Mouse (Mus musculus) CH12.LX (cell line): ENCODE data around the gene Rasgrp3. TPM values are rescaled to one million over a fixed set of nuclear protein-coding genes. Genes with fewer than 3 reads are reported as not detected.

Experiments
- DNase-seq: peaks from one replicate; pipeline ENCODE4 v3.0.0-alpha.2; 2013; ENCODE audit errors: extremely low read depth
- H3K27ac ChIP-seq: 2 replicates; pipeline ENCODE4 v1.5.1; 2012; ENCODE audit warnings: low read depth, mild to moderate bottlenecking, control low read depth, moderate library complexity; ENCODE audit not compliant: insufficient read depth
- H3K27me3 ChIP-seq: replicated peaks from 2 replicates; pipeline ENCODE3; 2012; ENCODE audit warnings: inconsistent platforms
- H3K36me3 ChIP-seq, 2 experiments: replicated peaks in 1 of 2; 2 replicates each; pipeline versions ENCODE3 to v1.6.1; 2012; ENCODE audit warnings: inconsistent platforms in 1 of 2, low read length in 1 of 2, mild to moderate bottlenecking in 1 of 2, mixed read lengths in 1 of 2, moderate library complexity in 1 of 2; ENCODE audit not compliant: control insufficient read depth in 1 of 2, insufficient read depth in 1 of 2
- H3K4me1 ChIP-seq, 2 experiments: 2 replicates each; pipeline ENCODE4 v1.6.1; 2012; ENCODE audit warnings: inconsistent platforms in 1 of 2, moderate library complexity in 1 of 2; ENCODE audit not compliant: insufficient read depth in 2 of 2, control insufficient read depth in 1 of 2
- H3K4me2 ChIP-seq: 2 replicates; pipeline ENCODE4 v1.6.1; 2012; ENCODE audit warnings: low read depth, mild to moderate bottlenecking, control low read depth; ENCODE audit not compliant: poor library complexity, insufficient read depth, severe bottlenecking
- H3K4me3 ChIP-seq, 3 experiments: fragments of 150-350 bp in 1 of 3; sonication (generic) in 1 of 3; replicated peaks in 1 of 3; 2 replicates each; pipeline versions ENCODE3 to v1.5.1; 2011 to 2012; ENCODE audit warnings: low read depth in 2 of 3, low read length in 2 of 3, mild to moderate bottlenecking in 2 of 3, moderate library complexity in 2 of 3, control low read depth in 1 of 3, improper control_type of control experiment in 1 of 3, inconsistent platforms in 1 of 3, mixed read lengths in 1 of 3; ENCODE audit not compliant: poor library complexity in 1 of 3
- H3K79me2 ChIP-seq: replicated peaks from 2 replicates; pipeline ENCODE4 v1.6.1; 2012; ENCODE audit warnings: mild to moderate bottlenecking, moderate library complexity; ENCODE audit not compliant: control insufficient read depth, poor library complexity, insufficient read depth, severe bottlenecking; ENCODE audit errors: extremely low read depth
- H3K9ac ChIP-seq: 2 replicates; pipeline ENCODE4 v1.6.1; 2012; ENCODE audit warnings: low read depth, mild to moderate bottlenecking, control low read depth, moderate library complexity; ENCODE audit not compliant: insufficient read depth
- H3K9me3 ChIP-seq: replicated peaks from 2 replicates; pipeline ENCODE3; 2012; ENCODE audit warnings: low read length, inconsistent platforms, mixed read lengths
- BHLHE40 ChIP-seq: IDR thresholded peaks from 2 replicates; pipeline ENCODE4 v1.6.1; 2011; ENCODE audit warnings: mild to moderate bottlenecking, low read depth, low read length, improper control_type of control experiment
- CHD2 ChIP-seq: IDR thresholded peaks from 2 replicates; pipeline ENCODE4 v1.6.1; 2011; ENCODE audit warnings: low read length, improper control_type of control experiment
- CTCF ChIP-seq, 2 experiments: IDR thresholded peaks in 1 of 2; conservative IDR thresholded peaks in 1 of 2; 2 replicates each; pipeline ENCODE4 v1.5.1; 2011 to 2012; ENCODE audit warnings: low read depth in 2 of 2, low read length in 2 of 2, improper control_type of control experiment in 1 of 2, inconsistent platforms in 1 of 2, mild to moderate bottlenecking in 1 of 2, moderate library complexity in 1 of 2
- E2F4 ChIP-seq: IDR thresholded peaks from 2 replicates; pipeline ENCODE4 v1.6.1; 2011; ENCODE audit warnings: low read depth, low read length, improper control_type of control experiment; ENCODE audit not compliant: insufficient replicate concordance
- ELF1 ChIP-seq: IDR thresholded peaks from 2 replicates; pipeline ENCODE4 v1.6.1; 2014; ENCODE audit warnings: low read depth, mild to moderate bottlenecking, inconsistent platforms, low read length, improper control_type of control experiment
- EP300 ChIP-seq: IDR thresholded peaks from 2 replicates; pipeline ENCODE4 v1.6.1; 2011; ENCODE audit warnings: low read length, improper control_type of control experiment
- ETS1 ChIP-seq: conservative IDR thresholded peaks from 2 replicates; pipeline ENCODE4 v1.6.1; 2012; ENCODE audit warnings: low read depth, mild to moderate bottlenecking, inconsistent platforms, low read length, improper control_type of control experiment, moderate library complexity
- GABPA ChIP-seq: IDR thresholded peaks from 2 replicates; pipeline ENCODE4 v1.6.1; 2012; ENCODE audit warnings: low read depth, low read length, improper control_type of control experiment, inconsistent platforms; ENCODE audit not compliant: insufficient replicate concordance
- HCFC1 ChIP-seq: IDR thresholded peaks from 2 replicates; pipeline ENCODE4 v1.6.1; 2012; ENCODE audit warnings: low read depth, mild to moderate bottlenecking, inconsistent platforms, low read length, improper control_type of control experiment
- JUN ChIP-seq: IDR thresholded peaks from 2 replicates; pipeline ENCODE4 v1.6.1; 2011; ENCODE audit warnings: low read depth, mild to moderate bottlenecking, low read length, improper control_type of control experiment, moderate library complexity; ENCODE audit not compliant: insufficient read depth
- JUND ChIP-seq: conservative IDR thresholded peaks from 2 replicates; pipeline ENCODE4 v1.6.1; 2011; ENCODE audit warnings: low read depth, low read length, improper control_type of control experiment
- MAFK ChIP-seq: IDR thresholded peaks from 2 replicates; pipeline ENCODE4 v1.6.1; 2011; ENCODE audit warnings: low read length, improper control_type of control experiment; ENCODE audit not compliant: insufficient replicate concordance
- MAZ ChIP-seq: IDR thresholded peaks from 2 replicates; pipeline ENCODE4 v1.6.1; 2012; ENCODE audit warnings: low read depth, mild to moderate bottlenecking, inconsistent platforms, low read length, improper control_type of control experiment, moderate library complexity
- MEF2A ChIP-seq: IDR thresholded peaks from 2 replicates; pipeline ENCODE4 v1.6.1; 2014; ENCODE audit warnings: low read depth, mild to moderate bottlenecking, inconsistent platforms, low read length, improper control_type of control experiment, borderline replicate concordance
- MXI1 ChIP-seq: IDR thresholded peaks from 2 replicates; pipeline ENCODE4 v1.6.1; 2011; ENCODE audit warnings: mild to moderate bottlenecking, low read depth, low read length, improper control_type of control experiment
- NELFE ChIP-seq: IDR thresholded peaks from 2 replicates; pipeline ENCODE4 v1.6.1; 2011; ENCODE audit warnings: low read depth, low read length, improper control_type of control experiment
- PAX5 ChIP-seq: IDR thresholded peaks from 2 replicates; pipeline ENCODE4 v1.6.1; 2012; ENCODE audit warnings: low read length, inconsistent platforms, mixed read lengths
- POLR2A ChIP-seq: IDR thresholded peaks from 2 replicates; pipeline ENCODE4 v1.6.1; 2011; ENCODE audit warnings: low read depth, mild to moderate bottlenecking, improper control_type of control experiment, low read length
- POLR2AphosphoS2 ChIP-seq: IDR thresholded peaks from 2 replicates; pipeline ENCODE4 v1.6.1; 2011; ENCODE audit warnings: low read depth, low read length, improper control_type of control experiment
- RAD21 ChIP-seq: IDR thresholded peaks from 2 replicates; pipeline ENCODE4 v1.6.1; 2011; ENCODE audit warnings: low read depth, mild to moderate bottlenecking, low read length, improper control_type of control experiment, moderate library complexity
- RCOR1 ChIP-seq: conservative IDR thresholded peaks from 2 replicates; pipeline ENCODE4 v1.6.1; 2012; ENCODE audit warnings: low read depth, mild to moderate bottlenecking, inconsistent platforms, low read length, improper control_type of control experiment
- SIN3A ChIP-seq: IDR thresholded peaks from 2 replicates; pipeline ENCODE4 v1.6.1; 2012; ENCODE audit warnings: low read length, improper control_type of control experiment, inconsistent platforms
- SMC3 ChIP-seq: IDR thresholded peaks from 2 replicates; pipeline ENCODE4 v1.6.1; 2011; ENCODE audit warnings: low read depth, low read length, improper control_type of control experiment
- TBP ChIP-seq: conservative IDR thresholded peaks from 2 replicates; pipeline ENCODE4 v1.6.1; 2011; ENCODE audit warnings: low read depth, low read length, improper control_type of control experiment
- TCF12 ChIP-seq: IDR thresholded peaks from 2 replicates; pipeline ENCODE4 v1.6.1; 2014; ENCODE audit warnings: low read depth, mild to moderate bottlenecking, inconsistent platforms, low read length, improper control_type of control experiment
- USF1 ChIP-seq: IDR thresholded peaks from 2 replicates; pipeline ENCODE4 v1.6.1; 2014; ENCODE audit warnings: low read depth, mild to moderate bottlenecking, inconsistent platforms, low read length, improper control_type of control experiment
- USF2 ChIP-seq: conservative IDR thresholded peaks from 2 replicates; pipeline ENCODE4 v1.6.1; 2011; ENCODE audit warnings: low read depth, low read length, improper control_type of control experiment
- ZC3H11A ChIP-seq: IDR thresholded peaks from 2 replicates; pipeline ENCODE4 v1.6.1; 2012; ENCODE audit warnings: low read depth, mild to moderate bottlenecking, inconsistent platforms, low read length, improper control_type of control experiment
- ZMIZ1 ChIP-seq: IDR thresholded peaks from 2 replicates; pipeline ENCODE4 v1.6.1; 2012; ENCODE audit warnings: low read depth, mild to moderate bottlenecking, inconsistent platforms, low read length, improper control_type of control experiment
- ZNF384 ChIP-seq: IDR thresholded peaks from 2 replicates; pipeline ENCODE4 v1.6.1; 2012; ENCODE audit warnings: low read depth, low read length, improper control_type of control experiment, inconsistent platforms
- dilution Hi-C: fragments of 300-500 bp; cut with MboI; formaldehyde crosslinking; loops from 2 replicates; pipeline ENCODE4 v1.14.3; 2020; ENCODE audit warnings: low sequenced_read_pairs; ENCODE audit not compliant: extremely low pct_unique_long_range_greater_than_20kb, extremely low pct_ligation_motif_present
- in situ Hi-C: fragments of 300-500 bp; cut with MboI; formaldehyde crosslinking; loops from 3 replicates; pipeline ENCODE4 v1.14.3; 2019; ENCODE audit warnings: low sequenced_read_pairs, low pct_ligation_motif_present, low pct_unique_long_range_greater_than_20kb, mixed read lengths
- polyA plus RNA-seq: library from polyadenylated mRNA; unstranded; fragments of >175 nt; gene quantifications from 2 replicates; pipeline ENCODE4 v1.2.1, GENCODE M21; 2012; ENCODE audit warnings: low read depth; ENCODE audit not compliant: insufficient read length
- total RNA-seq, 2 experiments: library from RNA; depleted of rRNA; stranded (reverse); fragments of 300-350 nt in 1 of 2; fragments of >200 nt in 1 of 2; gene quantifications; 2 replicates each; pipeline ENCODE4 v1.2.3; 2012 to 2014

Gene Rasgrp3
- total and polyA plus RNA-seq, 3 experiments, result 79.6 to 164 (median 161) TPM

DNA sequence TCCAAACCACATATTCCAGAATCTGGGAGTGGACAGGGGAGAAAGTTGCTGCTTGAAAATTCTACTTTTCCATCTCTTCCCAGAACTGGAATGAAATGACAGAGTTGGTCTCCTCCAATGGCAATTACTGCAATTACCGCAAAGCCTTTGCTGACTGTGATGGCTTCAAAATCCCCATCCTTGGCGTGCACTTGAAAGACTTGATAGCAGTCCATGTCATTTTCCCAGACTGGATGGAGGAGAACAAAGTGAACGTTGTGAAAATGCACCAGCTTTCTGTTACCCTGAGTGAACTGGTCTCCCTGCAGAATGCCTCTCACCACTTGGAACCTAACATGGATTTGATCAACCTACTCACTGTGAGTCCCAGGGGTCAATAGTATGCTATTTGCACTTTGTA is 67.3 kb downstream of the Rasgrp3 start:
- H3K36me3 ChIP-seq, result peaks cover 37 to 73% of the 10 kb centered on the region in 2 experiments
- no peak overlapping the region for H3K4me2 ChIP-seq
- in situ Hi-C loops (no loop called here), dilution Hi-C loops (no loop called here)
- peak overlapping the region; percentile 28; the same call in 1 of the 2 replicates for H3K27ac ChIP-seq
- no peak overlapping the region for H3K4me3 ChIP-seq
- H3K9ac ChIP-seq, result no peak overlapping the region
- no peaks in the 10 kb centered on the region for H3K9me3 ChIP-seq
- peaks cover 10% of the 10 kb centered on the region for H3K79me2 ChIP-seq
- H3K27me3 ChIP-seq, result no peaks in the 10 kb centered on the region
- DNase-seq, result no peak
- peaks cover 18 to 60% of the 10 kb centered on the region in 2 experiments for H3K4me1 ChIP-seq
- TF ChIP-seq ETS1 (no peak), MAFK (no peak), ELF1 (no peak), SMC3 (no peak), MXI1 (no peak), CTCF (conservative IDR thresholded peaks at IDR 0.05 in 1 of 2, IDR thresholded peaks at IDR 0.05 in 1 of 2; ENCODE audit: low read depth in 2 of 2, low read length in 2 of 2) (no peak), PAX5 (no peak), TCF12 (no peak), SIN3A (no peak), TBP (no peak), USF2 (no peak), JUND (no peak), MAZ (no peak), BHLHE40 (no peak)

- H3K4me2 ChIP-seq, result peak overlapping the region; percentile 93
- dilution Hi-C loops, result no loop called here
- peaks cover 31 to 77% of the 10 kb centered on the region in 2 experiments for H3K4me1 ChIP-seq
- no peaks in the 10 kb centered on the region for H3K27me3 ChIP-seq
- DNase-seq, result peak; percentile 95
- in situ Hi-C loops, result loop anchor here (5.0 kb wide), 1 partner anchor 38 kb away; no protein-coding TSS in a partner anchor
- H3K36me3 ChIP-seq, result peaks cover 37 to 76% of the 10 kb centered on the region in 2 experiments
- H3K27ac ChIP-seq, result peak overlapping the region; percentile 86
- peaks cover 24% of the 10 kb centered on the region for H3K79me2 ChIP-seq
- H3K4me3 ChIP-seq, result no peak overlapping the region
- peak overlapping the region; percentile 45 for H3K9ac ChIP-seq
- peaks cover 8% of the 10 kb centered on the region for H3K9me3 ChIP-seq
- TF ChIP-seq JUN (peak; percentile 63), TBP (peak; percentile 39; the same call in 1 of the 2 replicates), ZNF384 (no peak), JUND (peak; percentile 85), POLR2AphosphoS2 (no peak), RAD21 (no peak; the same call in none of the 2 replicates), MAFK (peak; percentile 76), MEF2A (peak; percentile 88), ZC3H11A (no peak), NELFE (no peak; the same call in 1 of the 2 replicates), ETS1 (peak; percentile 91), POLR2A (no peak), CTCF (conservative IDR thresholded peaks at IDR 0.05 in 1 of 2, IDR thresholded peaks at IDR 0.05 in 1 of 2; ENCODE audit: low read depth in 2 of 2, low read length in 2 of 2) (no peak), PAX5 (no peak), BHLHE40 (peak; percentile 87), USF2 (no peak), RCOR1 (peak; percentile 94), E2F4 (no peak), HCFC1 (no peak), SMC3 (no peak), MXI1 (peak; percentile 54; the same call in 1 of the 2 replicates), USF1 (no peak), GABPA (no peak), CHD2 (peak; percentile 81), MAZ (0 out of 2 replicates have a peak, but pooled peaks have one; percentile 46), EP300 (peak; percentile 98), ZMIZ1 (0 out of 2 replicates have a peak, but pooled peaks have one; percentile 44)
Observed at GRCm38 (mm10) chr17:75505053-75505452, 69.4 kb downstream of the Rasgrp3 start.
